Mouse (Mus musculus): ENCODE measurements around the gene Ankef1.

DNA sequence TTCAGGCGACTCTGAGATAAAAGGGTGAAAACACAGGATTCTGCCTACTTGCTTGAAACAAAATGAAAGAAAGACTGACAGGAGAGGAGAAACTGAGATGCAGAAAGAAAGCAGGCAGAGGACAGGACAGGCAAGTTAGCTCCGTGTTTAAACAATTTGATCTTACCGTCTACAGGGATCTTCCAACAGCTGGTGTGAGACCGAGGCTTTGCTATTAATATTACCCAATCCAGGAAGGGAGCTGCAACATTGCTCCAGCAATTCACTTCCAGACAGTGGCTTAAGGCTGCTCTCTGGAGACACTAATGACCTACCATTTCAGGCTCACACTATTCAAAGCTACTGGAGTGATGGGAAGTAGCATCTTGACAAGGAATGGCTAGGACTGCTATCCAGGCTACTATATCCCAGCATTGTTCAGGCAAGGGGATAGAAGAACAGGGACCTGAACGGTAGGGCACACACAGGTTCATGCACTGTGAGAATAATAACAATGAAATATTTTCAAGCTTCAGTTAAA lies 99.0 kb downstream of the Ankef1 start:
- TF ChIP-seq CTCF (IDR thresholded peaks at IDR 0.05; ENCODE audit: control insufficient read depth, insufficient read depth, insufficient replicate concordance, low read depth, low read length), result no peak
- TF ChIP-seq POLR2A (IDR thresholded peaks at IDR 0.05; ENCODE audit: control insufficient read depth, low read depth, low read length), result no peak

Measured in testis, adult 2 months (tissue).